Mouse (Mus musculus) gastrocnemius, adult 2 months (tissue): ENCODE results near the gene Cenpn. TPM values are rescaled to one million over a fixed set of nuclear protein-coding genes. Genes with fewer than 3 reads are reported as not detected.

Experiments
- DNase-seq: peaks from one replicate; pipeline ENCODE4 v3.0.0; 2022
- H3K27ac ChIP-seq: fragments of 200-600 bp; 2 replicates; pipeline ENCODE4 v1.8.1; 2022; ENCODE audit warnings: mild to moderate bottlenecking
- H3K4me3 ChIP-seq: fragments of 200-600 bp; 2 replicates; pipeline ENCODE4 v1.8.1; 2022; ENCODE audit warnings: mild to moderate bottlenecking, moderate library complexity
- CTCF ChIP-seq: fragments of 200-600 bp; IDR thresholded peaks from 2 replicates; pipeline ENCODE4 v1.8.1; 2022; ENCODE audit warnings: antibody characterized with exemption, mild to moderate bottlenecking, moderate library complexity
- intact Hi-C: fragments of 180-260 bp; cut with DNase I; formaldehyde crosslinking; loops from one replicate; pipeline ENCODE4 v1.15.1; 2025
- total RNA-seq, 2 experiments: library from RNA; stranded (reverse); gene quantifications; 2 replicates each; pipeline ENCODE4 v1.2.3; 2021

The Cenpn gene
- total RNA-seq, 2 experiments from 2014 or later = 0.43 to 0.50 TPM

GRCm38 (mm10) chr8:116904736-116905135, 16.8 kb upstream of the Cenpn start:
- no peak for TF ChIP-seq CTCF
- H3K27ac ChIP-seq = peak overlapping the region; percentile 48; the same call in 1 of the 2 replicates
- intact Hi-C loops = no loop called here
- H3K4me3 ChIP-seq = no peak overlapping the region
- DNase-seq = no peak

GRCm38 (mm10) chr8:116905252-116905651, 16.3 kb upstream of the Cenpn start:
- Histone ChIP-seq H3K27ac (peak overlapping the region; percentile 48; the same call in 1 of the 2 replicates), H3K4me3 (no peak overlapping the region)
- intact Hi-C loops = no loop called here
- TF ChIP-seq CTCF = no peak
- no peak for DNase-seq

- Histone ChIP-seq H3K27ac (no peak overlapping the region), H3K4me3 (no peak overlapping the region)
- no peak for DNase-seq
- no peak for TF ChIP-seq CTCF
- intact Hi-C loops = no loop called here
These were observed 15.7 kb upstream of the Cenpn start for GRCm38 (mm10) chr8:116905836-116906235.

- Histone ChIP-seq H3K27ac (peak overlapping the region; percentile 94), H3K4me3 (peak overlapping the region; percentile 93)
- TF ChIP-seq CTCF = no peak
- DNase-seq = no peak
- intact Hi-C loops = no loop called here
These were observed 559 bp upstream of the Cenpn start for GRCm38 (mm10) chr8:116921005-116921336.

GRCm38 (mm10) chr8:116922060-116922757, 679 bp downstream of the Cenpn start:
- TF ChIP-seq CTCF = no peak
- H3K27ac ChIP-seq = peak overlapping the region; percentile 94
- DNase-seq = no peak
- intact Hi-C loops = loop anchor here (2.0 kb wide), 1 partner anchor 57 kb away; the partner anchor contains the start of gene 1700030J22Rik
- peak overlapping the region; percentile 93 for H3K4me3 ChIP-seq

- no peak for DNase-seq
- TF ChIP-seq CTCF = no peak
- no peak overlapping the region for H3K27ac ChIP-seq
- intact Hi-C loops = loop anchor here (2.0 kb wide), 1 partner anchor 55 kb away; the partner anchor contains the start of gene 1700030J22Rik
- no peak overlapping the region for H3K4me3 ChIP-seq
These were observed 2.0 kb downstream of the Cenpn start for GRCm38 (mm10) chr8:116923526-116923925.

- TF ChIP-seq CTCF = peak; percentile 59
- Histone ChIP-seq H3K4me3 (no peak overlapping the region), H3K27ac (no peak overlapping the region)
- intact Hi-C loops = no loop called here
- peak; percentile 33 for DNase-seq
These were observed 6.3 kb downstream of the Cenpn start for GRCm38 (mm10) chr8:116927880-116928279.

- 0 out of 2 replicates have a peak, but pooled peaks have one; percentile 2 for TF ChIP-seq CTCF
- no peak overlapping the region for H3K4me3 ChIP-seq
- intact Hi-C loops = no loop called here
- DNase-seq = no peak
- H3K27ac ChIP-seq = no peak overlapping the region
These were observed 7.1 kb downstream of the Cenpn start for GRCm38 (mm10) chr8:116928588-116928987.

- no peak overlapping the region for H3K27ac ChIP-seq
- no peak for DNase-seq
- intact Hi-C loops = no loop called here
- H3K4me3 ChIP-seq = no peak overlapping the region
- TF ChIP-seq CTCF = no peak
These were observed 13.4 kb downstream of the Cenpn start for GRCm38 (mm10) chr8:116934976-116935375.

GRCm38 (mm10) chr8:116935506-116935905, 14.0 kb downstream of the Cenpn start:
- TF ChIP-seq CTCF = no peak
- DNase-seq = no peak
- Histone ChIP-seq H3K27ac (no peak overlapping the region), H3K4me3 (no peak overlapping the region)
- intact Hi-C loops = no loop called here

GRCm38 (mm10) chr8:116942284-116943058, 20.9 kb downstream of the Cenpn start:
- no peak for TF ChIP-seq CTCF
- intact Hi-C loops = loop anchor here (1.0 kb wide), 1 partner anchor 37 kb away; no protein-coding TSS in a partner anchor
- H3K4me3 ChIP-seq = no peak overlapping the region; the same call in 1 of the 2 replicates
- no peak overlapping the region for H3K27ac ChIP-seq
- no peak for DNase-seq

- Histone ChIP-seq H3K27ac (peak within 1 kb of the TSS; percentile 84), H3K4me3 (peak within 1 kb of the TSS; percentile 99)
- TF ChIP-seq CTCF = peak; percentile 84
- intact Hi-C loops = loop anchor here (1.0 kb wide), 1 partner anchor 36 kb away; no protein-coding TSS in a partner anchor
- DNase-seq = peak; percentile 93
These were observed 21.6 kb downstream of the Cenpn start, which contains the start of gene Atmin for GRCm38 (mm10) chr8:116943161-116943554. TSS of gene Atmin (plus strand) at chr8:116943393.
